Mouse (Mus musculus) MN1 (cell line): Measurements from ENCODE around the gene Ugt1a1.
A peak's percentile ranks its signal among the peaks of the same experiment; 100 is the strongest.

Experiments
- DNase-seq: peaks from one replicate; pipeline ENCODE4 v3.0.0-alpha.2; 2016; ENCODE audit warnings: low spot score

Gene Ugt1a1

GRCm38 (mm10) chr1:88258881-88259642 lies 47.3 kb downstream of the Ugt1a1 start:
- no peak for DNase-seq

DNA sequence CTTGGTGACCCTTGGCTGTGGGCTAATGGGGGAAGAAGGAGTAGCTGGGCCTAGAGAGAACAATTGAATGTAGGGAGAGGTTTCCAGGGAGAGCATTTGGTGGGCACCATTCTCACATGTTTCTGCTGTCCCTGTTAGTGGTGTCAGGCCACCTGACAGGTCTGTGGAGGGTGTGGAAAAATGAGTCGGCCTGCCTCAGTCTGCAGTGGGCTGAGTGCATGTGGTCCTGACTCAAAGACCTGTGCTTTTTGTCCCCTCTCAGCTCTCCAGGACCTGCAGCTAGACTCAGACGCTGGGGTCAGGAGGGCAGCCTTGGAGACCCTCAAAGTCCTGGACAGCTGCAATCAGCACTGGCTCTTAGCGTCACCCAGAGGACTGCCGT lies 47.9 kb downstream of the Ugt1a1 start:
- no peak for DNase-seq

- peak; percentile 77 for DNase-seq
Measured at GRCm38 (mm10) chr1:88260114-88260513, 48.4 kb downstream of the Ugt1a1 start.

GRCm38 (mm10) chr1:88260604-88261377 lies 49.0 kb downstream of the Ugt1a1 start:
- no peak for DNase-seq

- no peak for DNase-seq
Measured at GRCm38 (mm10) chr1:88261706-88262105, 49.9 kb downstream of the Ugt1a1 start.

DNA sequence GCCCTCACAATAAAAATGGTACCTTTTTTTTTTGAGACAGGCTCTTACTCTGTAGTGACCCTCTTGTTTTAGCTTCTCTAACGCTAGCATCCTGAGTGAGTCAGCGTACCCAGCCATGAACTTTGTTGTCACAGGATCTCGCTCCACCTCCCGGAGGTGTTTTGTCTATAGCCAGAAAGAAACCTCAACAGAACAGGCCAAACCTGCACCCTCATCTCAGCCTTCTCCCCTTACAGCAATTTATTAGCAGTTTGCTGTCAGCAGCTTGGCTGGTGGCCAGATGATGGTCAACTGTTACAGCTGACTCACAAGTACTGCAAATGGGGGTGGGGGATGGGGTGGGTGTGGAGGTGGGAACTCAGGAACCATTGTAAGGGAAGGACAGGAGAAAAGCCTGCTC lies 50.5 kb downstream of the Ugt1a1 start:
- DNase-seq, result peak; percentile 96

- no peak for DNase-seq
Measured at GRCm38 (mm10) chr1:88262961-88263360, 51.2 kb downstream of the Ugt1a1 start.

DNA sequence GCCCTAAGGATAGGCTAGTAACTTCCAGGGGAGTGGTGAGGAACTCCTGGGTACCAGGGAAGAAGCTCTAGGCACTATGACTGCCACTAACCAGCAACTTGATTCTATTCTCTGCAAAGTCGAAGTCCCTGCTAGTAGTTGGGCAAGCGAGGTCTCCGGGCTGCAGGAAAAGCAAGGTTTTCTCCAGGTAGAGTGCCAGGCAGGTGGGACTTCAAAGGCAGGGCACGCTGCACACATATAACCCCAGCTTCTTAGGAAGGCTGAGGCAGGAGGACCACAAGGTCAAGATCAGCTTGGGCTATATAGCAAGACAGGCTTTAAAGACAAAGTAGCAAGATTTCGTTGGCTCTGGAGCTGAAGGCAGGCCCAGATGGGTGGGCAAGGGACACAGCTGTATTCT lies 52.0 kb downstream of the Ugt1a1 start:
- no peak for DNase-seq

DNA sequence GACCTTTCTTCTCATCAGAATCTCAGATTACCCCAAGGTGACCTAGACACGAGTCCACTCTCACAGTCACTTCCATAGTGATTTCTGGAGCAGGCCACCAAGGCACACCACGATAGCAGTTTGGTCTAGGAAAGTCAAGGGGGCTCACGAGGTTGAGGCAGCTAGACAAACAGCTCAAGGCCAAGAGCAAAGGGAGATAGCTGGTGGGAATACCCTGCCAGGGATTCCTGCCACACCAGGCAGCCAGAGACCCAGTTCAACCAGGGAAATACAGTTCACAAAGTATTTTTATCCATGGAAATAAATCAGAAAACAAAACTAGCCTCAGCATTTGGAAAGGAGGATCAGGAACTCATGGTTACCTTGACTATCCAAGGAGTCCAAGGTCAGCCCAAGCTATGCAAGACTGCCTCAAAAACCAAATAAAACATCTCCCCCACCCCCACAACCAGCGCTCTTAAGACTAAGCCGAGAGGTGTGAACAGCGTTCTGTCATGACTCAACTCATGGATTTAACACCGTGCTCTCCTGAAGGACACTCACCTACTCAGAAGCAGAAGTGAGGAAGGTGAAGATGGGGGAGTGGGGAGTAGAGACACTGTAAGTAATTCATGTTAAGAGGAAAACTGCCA lies 52.6 kb downstream of the Ugt1a1 start:
- DNase-seq, result no peak

DNA sequence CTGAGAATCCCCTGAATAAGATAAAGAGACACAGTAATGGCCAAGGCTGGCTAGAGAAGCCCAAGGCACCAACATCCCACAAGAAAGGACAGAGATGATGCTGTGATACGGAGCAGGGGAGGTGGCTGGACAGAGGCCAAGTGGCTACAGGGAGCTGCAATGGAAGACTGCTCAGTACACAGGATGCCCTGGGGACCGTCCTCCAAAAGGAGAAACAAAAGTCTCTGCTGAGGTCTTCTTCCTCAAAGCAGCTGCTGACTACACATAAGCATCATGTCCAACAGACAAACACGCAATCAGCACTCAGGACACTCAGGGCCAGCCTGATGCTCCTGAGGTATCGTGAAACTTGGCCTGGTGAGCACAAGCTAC lies 53.1 kb downstream of the Ugt1a1 start:
- peak; percentile 87 for DNase-seq

DNA sequence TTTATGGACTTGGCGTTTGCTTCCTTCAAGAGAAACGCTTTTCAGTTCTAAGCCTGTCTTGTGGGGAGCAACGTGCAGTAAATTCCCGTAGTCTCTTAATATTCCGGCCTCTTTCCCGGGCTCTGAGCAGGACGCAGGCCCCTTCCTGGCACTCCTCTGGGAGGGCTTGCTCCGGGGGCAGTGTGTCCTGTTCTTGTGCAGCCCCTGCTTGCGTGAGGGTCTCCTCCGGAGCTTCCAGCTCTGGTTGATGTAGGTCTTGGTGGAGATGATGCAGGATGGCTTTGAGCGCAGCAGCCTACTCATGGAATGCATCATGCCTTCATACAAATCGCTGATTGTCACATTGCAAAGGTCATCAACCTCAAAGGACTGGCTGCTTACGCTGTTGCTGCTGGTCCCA lies 54.4 kb downstream of the Ugt1a1 start:
- DNase-seq, result no peak

DNA sequence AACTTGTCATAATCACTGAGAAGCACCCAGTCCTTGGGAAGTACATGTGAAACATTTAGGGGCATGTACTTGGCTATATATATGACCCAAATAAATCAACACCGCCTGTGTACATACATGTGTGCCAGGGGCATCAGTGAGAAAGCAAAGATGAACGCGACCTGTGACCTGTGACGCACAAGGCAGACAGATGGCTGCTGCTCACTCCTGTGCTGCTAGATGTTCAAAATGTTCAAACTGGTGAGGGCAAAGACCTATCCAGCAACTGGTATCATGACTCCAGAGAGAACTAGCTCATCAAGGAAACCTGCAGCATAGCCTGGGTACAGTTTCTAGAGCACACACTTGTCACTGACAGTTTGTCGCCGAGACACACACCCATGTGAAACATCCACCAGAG lies 55.7 kb downstream of the Ugt1a1 start:
- DNase-seq, result no peak

DNA sequence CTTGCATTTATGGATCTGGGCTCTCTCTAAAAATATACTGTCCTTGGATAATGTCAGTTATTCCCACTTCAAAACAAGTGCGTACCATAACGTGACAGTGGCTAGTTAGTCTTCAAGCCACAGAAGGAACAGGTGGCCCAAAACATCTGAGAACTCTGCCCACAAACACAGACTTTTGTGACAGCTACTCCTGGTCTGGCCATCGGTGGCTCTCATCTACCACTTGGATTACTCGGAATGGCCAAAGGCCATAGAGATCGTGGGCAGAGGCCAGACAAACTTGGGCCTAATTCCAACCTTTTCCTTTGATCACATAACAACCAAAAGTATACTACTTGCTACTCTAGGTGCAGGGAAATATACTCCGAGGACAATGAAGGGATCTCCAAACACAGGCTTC lies 56.3 kb downstream of the Ugt1a1 start:
- DNase-seq, result no peak
